Mouse (Mus musculus) brain, embryonic 14.5 days (tissue): ENCODE measurements at regions not wholly inside any gene's neighbourhood (a gene's known extent, or its start where the extent isn't known, plus 50 kb on each side); places are given as distances from the start of the nearest gene placed in this dataset.

Source experiments
- CTCF ChIP-seq: fragments of 200-500 bp; IDR thresholded peaks from 2 replicates; pipeline ENCODE4 v1.5.1; 2012; ENCODE audit warnings: inconsistent platforms, mild to moderate bottlenecking, moderate library complexity, borderline replicate concordance; ENCODE audit not compliant: insufficient read depth, insufficient read length; ENCODE audit errors: extremely low read depth
- POLR2A ChIP-seq: fragments of 200-500 bp; IDR thresholded peaks from 2 replicates; pipeline ENCODE4 v1.6.1; 2012; ENCODE audit warnings: mild to moderate bottlenecking, inconsistent platforms, borderline replicate concordance; ENCODE audit not compliant: poor library complexity, insufficient read depth, insufficient read length, severe bottlenecking; ENCODE audit errors: extremely low read depth

DNA sequence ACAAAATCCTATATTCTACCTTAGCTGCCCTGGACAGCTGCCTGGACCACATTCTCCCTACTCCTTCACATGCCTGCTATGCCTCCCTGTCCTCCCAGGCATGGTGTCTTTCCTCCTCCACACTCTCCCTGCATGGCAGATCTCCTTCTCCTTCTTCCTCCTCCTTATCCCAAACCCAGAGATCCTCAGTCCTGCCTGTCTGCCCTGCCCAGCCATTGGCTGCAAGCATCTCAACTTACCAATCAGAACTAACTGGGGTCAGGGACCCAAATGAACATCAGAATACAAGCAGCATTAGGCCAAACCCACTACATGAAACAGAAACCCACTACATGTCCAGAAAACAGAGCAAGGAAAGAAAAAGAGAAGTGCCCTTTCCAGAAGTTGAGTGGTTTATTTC, 81.3 kb upstream of the Lrfn2 start:
- TF ChIP-seq POLR2A, result no peak
- no peak for TF ChIP-seq CTCF
